Mouse (Mus musculus): ENCODE results near the gene Tpm4. TPM values are rescaled to one million over a fixed set of nuclear protein-coding genes. Genes with fewer than 3 reads are reported as not detected.

Gene Tpm4
- total and polyA plus RNA-seq, 2 experiments from 2014 or later, result 195 to 222 TPM

DNA sequence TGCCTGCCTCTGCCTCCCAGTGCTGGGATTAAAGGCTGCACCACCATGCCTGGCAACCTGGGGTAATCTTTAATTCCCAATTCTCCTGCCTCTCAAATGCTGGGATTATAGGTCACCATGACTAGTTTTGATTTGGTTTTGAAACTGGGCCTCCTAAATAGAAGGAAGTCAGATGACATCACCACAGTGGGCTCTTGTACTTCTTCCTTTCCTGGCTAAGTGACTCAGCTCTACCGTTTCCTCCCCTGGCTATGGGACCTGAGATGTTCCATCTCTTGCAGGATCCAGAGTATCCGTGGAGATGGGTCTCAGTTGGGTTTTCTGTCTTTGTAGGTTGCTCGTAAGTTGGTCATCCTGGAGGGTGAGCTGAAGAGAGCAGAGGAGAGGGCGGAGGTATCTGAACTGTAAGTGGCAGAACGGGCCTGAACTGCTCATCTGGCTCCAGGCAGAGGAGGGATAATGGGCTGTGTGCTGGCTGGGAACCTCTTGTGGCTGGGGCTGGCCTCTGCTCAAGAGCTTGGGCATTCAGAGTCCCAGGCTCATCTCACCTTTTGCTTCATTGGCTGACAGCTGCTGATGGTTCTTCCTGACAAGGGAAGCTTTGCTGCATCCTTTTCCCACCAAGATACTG is 9.7 kb downstream of the Tpm4 start:
- DNase-seq (ENCODE audit: low spot score) (no peak), ATAC-seq (ENCODE audit: insufficient read depth, low read depth) (no peak)
- Histone ChIP-seq H3K27ac (ENCODE audit: low read depth) (no peak overlapping the region; the same call in 1 of the 2 replicates), H3K4me2 (ENCODE audit: low read depth, low read length) (no peak overlapping the region), H3K9me3 (replicated peaks; ENCODE audit: control insufficient read depth, low read length) (no peaks in the 10 kb centered on the region), H3K9ac (replicated peaks; ENCODE audit: low read depth, low read length) (no peak overlapping the region), H3K27me3 (ENCODE audit: control insufficient read depth, insufficient read depth, low read length) (no peaks in the 10 kb centered on the region), H3K36me3 (replicated peaks; ENCODE audit: control insufficient read depth, insufficient read depth, low read length) (peaks cover 97% of the 10 kb centered on the region), H3K4me1 (ENCODE audit: control insufficient read depth, insufficient read depth) (peaks cover 11% of the 10 kb centered on the region; the same call in 1 of the 2 replicates), H3K4me3 (ENCODE audit: low read depth, low read length) (no peak overlapping the region)
- TF ChIP-seq CTCF (IDR thresholded peaks at IDR 0.05; ENCODE audit: low read depth), result no peak
- no peak for TF ChIP-seq EP300 (IDR thresholded peaks at IDR 0.05; ENCODE audit: low read depth)
- 68% methylated on average over 5 of the region's 5 CpGs for WGBS

DNA sequence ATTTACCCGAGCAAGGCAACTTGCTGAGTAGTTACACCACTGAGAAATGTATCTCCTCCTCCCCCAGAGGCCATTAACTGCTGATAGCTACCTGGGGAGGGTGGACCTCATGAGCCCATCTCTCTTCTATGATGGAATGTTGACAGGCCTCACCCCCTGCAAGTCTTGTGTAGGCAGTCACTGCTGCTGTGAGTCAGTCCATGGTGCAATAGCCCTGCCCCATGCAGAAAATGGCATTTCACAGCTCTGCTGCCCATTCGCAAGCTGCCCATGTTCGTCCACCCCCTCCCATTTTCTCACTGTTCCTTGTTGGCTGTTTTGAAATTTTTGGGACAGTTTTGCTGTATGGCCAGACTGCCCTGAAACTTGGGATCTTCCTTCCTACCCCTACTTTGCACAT is 10.7 kb downstream of the Tpm4 start:
- H3K4me3 ChIP-seq (ENCODE audit: low read depth, low read length), result no peak overlapping the region
- H3K36me3 ChIP-seq (replicated peaks; ENCODE audit: control insufficient read depth, insufficient read depth, low read length), result peaks cover 97% of the 10 kb centered on the region
- peaks cover 11% of the 10 kb centered on the region; the same call in 1 of the 2 replicates for H3K4me1 ChIP-seq (ENCODE audit: control insufficient read depth, insufficient read depth)
- H3K4me2 ChIP-seq (ENCODE audit: low read depth, low read length), result no peak overlapping the region
- DNase-seq (ENCODE audit: low spot score) (no peak), ATAC-seq (ENCODE audit: insufficient read depth, low read depth) (no peak)
- no peak overlapping the region for H3K9ac ChIP-seq (replicated peaks; ENCODE audit: low read depth, low read length)
- no peak overlapping the region; the same call in 1 of the 2 replicates for H3K27ac ChIP-seq (ENCODE audit: low read depth)
- 69% methylated on average over 3 of the region's 3 CpGs for WGBS
- H3K27me3 ChIP-seq (ENCODE audit: control insufficient read depth, insufficient read depth, low read length), result no peaks in the 10 kb centered on the region
- TF ChIP-seq EP300 (IDR thresholded peaks at IDR 0.05; ENCODE audit: low read depth) (no peak), CTCF (IDR thresholded peaks at IDR 0.05; ENCODE audit: low read depth) (no peak)
- no peaks in the 10 kb centered on the region for H3K9me3 ChIP-seq (replicated peaks; ENCODE audit: control insufficient read depth, low read length)

DNA sequence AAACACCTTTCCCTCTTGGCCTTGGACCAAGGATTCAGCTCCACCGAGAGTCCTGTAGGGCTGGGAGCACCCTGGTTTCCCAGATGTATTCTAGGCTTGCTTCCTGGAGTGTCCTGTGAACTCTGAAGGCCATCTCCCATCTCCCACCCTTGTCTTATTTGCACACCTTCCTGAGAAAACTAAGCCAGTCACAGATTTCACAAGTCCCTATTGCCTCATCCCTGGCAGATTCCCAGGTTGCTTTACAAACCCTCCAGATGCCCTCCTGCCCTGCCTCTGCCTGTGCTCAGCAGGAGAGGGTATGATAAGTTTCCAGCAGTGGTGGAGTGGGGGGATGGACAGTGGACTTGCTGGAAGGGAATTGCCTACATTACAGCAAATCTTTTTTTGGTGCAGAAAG is 11.3 kb downstream of the Tpm4 start:
- H3K27ac ChIP-seq (ENCODE audit: low read depth), result no peak overlapping the region; the same call in 1 of the 2 replicates
- DNase-seq (ENCODE audit: low spot score) (no peak), ATAC-seq (ENCODE audit: insufficient read depth, low read depth) (no peak)
- H3K4me2 ChIP-seq (ENCODE audit: low read depth, low read length), result no peak overlapping the region
- H3K9ac ChIP-seq (replicated peaks; ENCODE audit: low read depth, low read length), result no peak overlapping the region
- no peaks in the 10 kb centered on the region for H3K27me3 ChIP-seq (ENCODE audit: control insufficient read depth, insufficient read depth, low read length)
- H3K36me3 ChIP-seq (replicated peaks; ENCODE audit: control insufficient read depth, insufficient read depth, low read length), result peaks cover 97% of the 10 kb centered on the region
- H3K9me3 ChIP-seq (replicated peaks; ENCODE audit: control insufficient read depth, low read length), result no peaks in the 10 kb centered on the region
- H3K4me3 ChIP-seq (ENCODE audit: low read depth, low read length), result no peak overlapping the region
- H3K4me1 ChIP-seq (ENCODE audit: control insufficient read depth, insufficient read depth), result peaks cover 11% of the 10 kb centered on the region; the same call in 1 of the 2 replicates
- 31% methylated on average over 1 of the region's 1 CpGs for WGBS
- TF ChIP-seq EP300 (IDR thresholded peaks at IDR 0.05; ENCODE audit: low read depth), result no peak
- TF ChIP-seq CTCF (IDR thresholded peaks at IDR 0.05; ENCODE audit: low read depth), result no peak

DNA sequence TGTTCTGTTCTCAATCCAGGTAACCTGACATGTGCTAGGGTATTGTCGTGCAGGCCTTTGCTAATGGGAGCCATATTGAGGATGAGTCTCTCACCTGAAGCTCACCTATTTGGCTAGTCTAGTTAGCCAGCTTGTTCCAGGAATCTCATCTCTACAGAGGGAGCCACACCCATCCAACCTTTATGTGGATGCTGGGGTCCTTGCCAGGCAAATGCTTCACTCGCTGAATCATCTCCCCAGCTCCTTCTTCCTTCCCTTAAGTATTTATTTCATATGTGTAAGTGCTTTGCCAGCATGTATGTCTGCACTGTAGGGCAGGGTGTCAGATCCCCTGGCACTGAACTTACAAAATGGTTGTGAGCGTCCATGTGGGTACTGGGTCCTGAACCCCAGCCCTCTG is 11.8 kb downstream of the Tpm4 start:
- Histone ChIP-seq H3K4me1 (ENCODE audit: control insufficient read depth, insufficient read depth) (peaks cover 11% of the 10 kb centered on the region; the same call in 1 of the 2 replicates), H3K4me3 (ENCODE audit: low read depth, low read length) (no peak overlapping the region), H3K27me3 (ENCODE audit: control insufficient read depth, insufficient read depth, low read length) (no peaks in the 10 kb centered on the region), H3K36me3 (replicated peaks; ENCODE audit: control insufficient read depth, insufficient read depth, low read length) (peaks cover 97% of the 10 kb centered on the region), H3K27ac (ENCODE audit: low read depth) (0 out of 2 replicates have a peak overlapping the region, but pooled peaks have one; percentile 20), H3K4me2 (ENCODE audit: low read depth, low read length) (no peak overlapping the region), H3K9me3 (replicated peaks; ENCODE audit: control insufficient read depth, low read length) (no peaks in the 10 kb centered on the region), H3K9ac (replicated peaks; ENCODE audit: low read depth, low read length) (no peak overlapping the region)
- no peak for TF ChIP-seq CTCF (IDR thresholded peaks at IDR 0.05; ENCODE audit: low read depth)
- no peak for TF ChIP-seq EP300 (IDR thresholded peaks at IDR 0.05; ENCODE audit: low read depth)
- DNase-seq (ENCODE audit: low spot score), result no peak
- WGBS, result 61% methylated on average over 3 of the region's 3 CpGs
- no peak for ATAC-seq (ENCODE audit: insufficient read depth, low read depth)

DNA sequence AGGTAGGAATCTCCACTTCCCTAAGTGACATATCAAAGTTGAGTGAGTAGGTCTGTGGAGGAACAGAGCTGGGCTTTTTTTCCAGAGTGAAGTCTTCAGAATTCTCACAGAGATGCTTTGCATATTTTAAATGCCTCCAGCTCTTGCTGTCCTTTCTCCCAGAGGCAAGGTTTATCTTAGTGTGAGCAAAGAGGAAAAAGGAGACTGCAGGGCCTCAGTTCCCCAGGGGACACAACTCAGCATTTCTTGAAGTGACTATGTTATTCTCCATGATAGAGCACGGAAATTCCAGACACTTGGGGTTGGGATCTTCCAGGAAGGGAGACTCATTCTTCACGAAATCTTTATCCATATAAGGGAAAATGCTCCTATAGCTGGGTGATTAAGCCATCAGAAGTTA is 12.5 kb downstream of the Tpm4 start:
- Histone ChIP-seq H3K4me1 (ENCODE audit: control insufficient read depth, insufficient read depth) (peaks cover 11% of the 10 kb centered on the region; the same call in 1 of the 2 replicates), H3K9me3 (replicated peaks; ENCODE audit: control insufficient read depth, low read length) (no peaks in the 10 kb centered on the region), H3K27ac (ENCODE audit: low read depth) (peak overlapping the region; percentile 20; the same call in 1 of the 2 replicates), H3K36me3 (replicated peaks; ENCODE audit: control insufficient read depth, insufficient read depth, low read length) (peaks cover 97% of the 10 kb centered on the region), H3K27me3 (ENCODE audit: control insufficient read depth, insufficient read depth, low read length) (no peaks in the 10 kb centered on the region), H3K4me2 (ENCODE audit: low read depth, low read length) (no peak overlapping the region), H3K9ac (replicated peaks; ENCODE audit: low read depth, low read length) (no peak overlapping the region), H3K4me3 (ENCODE audit: low read depth, low read length) (no peak overlapping the region)
- no peak for DNase-seq (ENCODE audit: low spot score)
- ATAC-seq (ENCODE audit: insufficient read depth, low read depth), result no peak
- WGBS, result 23% methylated on average over 2 of the region's 2 CpGs
- no peak for TF ChIP-seq EP300 (IDR thresholded peaks at IDR 0.05; ENCODE audit: low read depth)
- TF ChIP-seq CTCF (IDR thresholded peaks at IDR 0.05; ENCODE audit: low read depth), result no peak

DNA sequence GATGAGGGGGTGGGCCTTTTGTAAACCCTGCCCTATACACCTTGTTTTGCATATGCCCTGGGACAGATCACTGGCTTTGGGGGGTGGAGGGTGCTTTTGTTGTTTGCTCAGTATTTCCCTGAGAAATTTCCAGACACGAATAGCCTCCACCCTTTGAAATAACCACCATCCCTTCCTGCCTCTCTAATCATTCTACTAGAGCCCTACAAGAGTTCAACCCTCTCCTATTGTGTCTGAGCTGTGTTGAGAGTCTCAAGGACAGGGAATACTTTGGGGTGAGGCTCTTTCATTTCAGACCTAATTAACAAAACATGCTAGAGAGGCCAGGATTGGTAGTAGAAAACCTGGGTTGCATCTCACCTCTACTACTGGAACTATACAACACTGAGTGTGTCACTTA is 14.3 kb downstream of the Tpm4 start:
- 75% methylated on average over 1 of the region's 1 CpGs for WGBS
- no peak overlapping the region for H3K9ac ChIP-seq (replicated peaks; ENCODE audit: low read depth, low read length)
- peaks cover 11% of the 10 kb centered on the region; the same call in 1 of the 2 replicates for H3K4me1 ChIP-seq (ENCODE audit: control insufficient read depth, insufficient read depth)
- H3K27ac ChIP-seq (ENCODE audit: low read depth), result no peak overlapping the region
- H3K36me3 ChIP-seq (replicated peaks; ENCODE audit: control insufficient read depth, insufficient read depth, low read length), result peaks cover 90% of the 10 kb centered on the region
- no peak for ATAC-seq (ENCODE audit: insufficient read depth, low read depth)
- no peak for DNase-seq (ENCODE audit: low spot score)
- no peak overlapping the region for H3K4me3 ChIP-seq (ENCODE audit: low read depth, low read length)
- H3K27me3 ChIP-seq (ENCODE audit: control insufficient read depth, insufficient read depth, low read length), result no peaks in the 10 kb centered on the region
- no peaks in the 10 kb centered on the region for H3K9me3 ChIP-seq (replicated peaks; ENCODE audit: control insufficient read depth, low read length)
- H3K4me2 ChIP-seq (ENCODE audit: low read depth, low read length), result no peak overlapping the region
- TF ChIP-seq CTCF (IDR thresholded peaks at IDR 0.05; ENCODE audit: low read depth) (no peak), EP300 (IDR thresholded peaks at IDR 0.05; ENCODE audit: low read depth) (no peak)

Measured in heart, postnatal 0 days (tissue).